Mouse (Mus musculus) neural tube, embryonic 15.5 days (tissue): ENCODE results near the gene Qdpr. TPM values are rescaled to one million over a fixed set of nuclear protein-coding genes. Genes with fewer than 3 reads are reported as not detected.
"Not testable (repeated sequence)": the region's sequence is repeated elsewhere in the genome, so short reads cannot be mapped to it uniquely, and the experiment has no call there.

ENCODE experiments used
- ATAC-seq: fragments of 200-750 bp; cut with Nextera tagmentation; 2 replicates; pipeline ENCODE4 v1.8.0; 2017; ENCODE audit warnings: mild to moderate bottlenecking, moderate TSS enrichment, moderate library complexity; ENCODE audit not compliant: low FRiP score
- H3K27ac ChIP-seq: fragments of 300-500 bp; sonication (generic); replicated peaks from 2 replicates; pipeline ENCODE4 v1.5.1; 2015; ENCODE audit warnings: mild to moderate bottlenecking, inconsistent platforms
- H3K27me3 ChIP-seq: fragments of 300-500 bp; sonication (generic); replicated peaks from 2 replicates; pipeline ENCODE4 v1.6.1; 2015; ENCODE audit warnings: inconsistent platforms
- H3K36me3 ChIP-seq: fragments of 300-500 bp; sonication (generic); 2 replicates; pipeline ENCODE4 v1.6.1; 2015; ENCODE audit warnings: inconsistent platforms
- H3K4me1 ChIP-seq: fragments of 300-500 bp; sonication (generic); 2 replicates; pipeline ENCODE4 v1.6.1; 2015; ENCODE audit warnings: inconsistent platforms
- H3K4me2 ChIP-seq: fragments of 300-500 bp; sonication (generic); 2 replicates; pipeline ENCODE4 v1.6.1; 2015; ENCODE audit warnings: inconsistent platforms, mild to moderate bottlenecking, moderate library complexity
- H3K4me3 ChIP-seq: fragments of 300-500 bp; sonication (generic); replicated peaks from 2 replicates; pipeline ENCODE4 v1.5.1; 2015; ENCODE audit warnings: mild to moderate bottlenecking, inconsistent platforms
- H3K9ac ChIP-seq: fragments of 300-500 bp; sonication (generic); replicated peaks from 2 replicates; pipeline ENCODE4 v1.6.1; 2015; ENCODE audit warnings: mild to moderate bottlenecking, inconsistent platforms
- H3K9me3 ChIP-seq: fragments of 300-500 bp; sonication (generic); replicated peaks from 2 replicates; pipeline ENCODE4 v1.6.1; 2016; ENCODE audit warnings: inconsistent platforms
- WGBS: fragments of 180-500 bp; shearing (Covaris S2); methylation state at CpG from one replicate; pipeline ENCODE4 v1.1.7; 2015; ENCODE audit warnings: mixed read lengths; 5-methylcytosine and 5-hydroxymethylcytosine counted together
- polyA plus RNA-seq: library from polyadenylated mRNA; unstranded; fragments of >200 nt; fragmentation: Nextera tagmentation; extraction: Ambion mirVana; gene quantifications from 2 replicates; pipeline ENCODE4 v1.2.1, GENCODE M21; 2015

The Qdpr gene
- polyA plus RNA-seq, 1 experiment from 2014 or later: 143 TPM

GRCm38 (mm10) chr5:45449206-45449605, 830 bp downstream of the Qdpr start:
- Histone ChIP-seq H3K4me1 (peaks cover 20% of the 10 kb centered on the region), H3K4me2 (peak overlapping the region; percentile 96), H3K4me3 (peak overlapping the region; percentile 77), H3K9ac (peak overlapping the region; percentile 63), H3K9me3 (no peaks in the 10 kb centered on the region), H3K36me3 (no peaks in the 10 kb centered on the region), H3K27me3 (no peaks in the 10 kb centered on the region), H3K27ac (no peak overlapping the region)
- ATAC-seq: no peak
- WGBS: 1% methylated on average over 8 of the region's 8 CpGs

- Histone ChIP-seq H3K4me3 (peak overlapping the region; percentile 77), H3K4me2 (peak overlapping the region; percentile 96), H3K36me3 (no peaks in the 10 kb centered on the region), H3K27ac (no peak overlapping the region), H3K9ac (peak overlapping the region; percentile 63; the same call in 1 of the 2 replicates), H3K4me1 (peaks cover 20% of the 10 kb centered on the region), H3K9me3 (no peaks in the 10 kb centered on the region), H3K27me3 (no peaks in the 10 kb centered on the region)
- no peak for ATAC-seq
- 22% methylated on average over 5 of the region's 5 CpGs for WGBS
Measured at GRCm38 (mm10) chr5:45448676-45449075, 1.4 kb downstream of the Qdpr start.

GRCm38 (mm10) chr5:45444130-45444832, 5.8 kb downstream of the Qdpr start:
- H3K9me3 ChIP-seq: no peaks in the 10 kb centered on the region
- peaks cover 13% of the 10 kb centered on the region for H3K4me1 ChIP-seq
- no peak for ATAC-seq
- H3K27ac ChIP-seq: no peak overlapping the region
- peaks cover 9% of the 10 kb centered on the region for H3K36me3 ChIP-seq
- 84% methylated on average over 8 of the region's 8 CpGs for WGBS
- H3K27me3 ChIP-seq: no peaks in the 10 kb centered on the region
- no peak overlapping the region for H3K4me2 ChIP-seq
- H3K9ac ChIP-seq: no peak overlapping the region
- no peak overlapping the region for H3K4me3 ChIP-seq

- H3K9ac ChIP-seq: no peak overlapping the region
- no peak overlapping the region for H3K27ac ChIP-seq
- no peaks in the 10 kb centered on the region for H3K9me3 ChIP-seq
- no peaks in the 10 kb centered on the region for H3K27me3 ChIP-seq
- H3K4me3 ChIP-seq: no peak overlapping the region
- 77% methylated on average over 3 of the region's 3 CpGs for WGBS
- no peak overlapping the region for H3K4me2 ChIP-seq
- no peaks in the 10 kb centered on the region for H3K4me1 ChIP-seq
- peaks cover 10% of the 10 kb centered on the region for H3K36me3 ChIP-seq
- no peak for ATAC-seq
Measured at GRCm38 (mm10) chr5:45441745-45442144, 8.3 kb downstream of the Qdpr start.

GRCm38 (mm10) chr5:45441124-45441523, 8.9 kb downstream of the Qdpr start:
- no peak overlapping the region for H3K4me3 ChIP-seq
- no peaks in the 10 kb centered on the region for H3K27me3 ChIP-seq
- 98% methylated on average over 3 of the region's 3 CpGs for WGBS
- peaks cover 10% of the 10 kb centered on the region for H3K36me3 ChIP-seq
- no peaks in the 10 kb centered on the region for H3K4me1 ChIP-seq
- H3K4me2 ChIP-seq: no peak overlapping the region
- H3K27ac ChIP-seq: no peak overlapping the region
- no peak overlapping the region for H3K9ac ChIP-seq
- no peak for ATAC-seq
- H3K9me3 ChIP-seq: no peaks in the 10 kb centered on the region

- no peaks in the 10 kb centered on the region for H3K9me3 ChIP-seq
- 90% methylated on average over 8 of the region's 8 CpGs for WGBS
- no peak overlapping the region for H3K4me2 ChIP-seq
- ATAC-seq: no peak
- H3K27me3 ChIP-seq: no peaks in the 10 kb centered on the region
- H3K36me3 ChIP-seq: peaks cover 18% of the 10 kb centered on the region
- no peak overlapping the region for H3K4me3 ChIP-seq
- no peak overlapping the region for H3K9ac ChIP-seq
- H3K4me1 ChIP-seq: no peaks in the 10 kb centered on the region
- no peak overlapping the region for H3K27ac ChIP-seq
Measured at GRCm38 (mm10) chr5:45438301-45438700, 11.7 kb downstream of the Qdpr start.

- H3K4me3 ChIP-seq: no peak overlapping the region
- H3K4me1 ChIP-seq: no peaks in the 10 kb centered on the region
- 73% methylated on average over 4 of the region's 4 CpGs for WGBS
- peaks cover 15% of the 10 kb centered on the region; the same call in 1 of the 2 replicates for H3K36me3 ChIP-seq
- H3K27ac ChIP-seq: no peak overlapping the region
- H3K9ac ChIP-seq: no peak overlapping the region
- H3K9me3 ChIP-seq: no peaks in the 10 kb centered on the region
- H3K4me2 ChIP-seq: no peak overlapping the region
- H3K27me3 ChIP-seq: no peaks in the 10 kb centered on the region
- ATAC-seq: no peak
Measured at GRCm38 (mm10) chr5:45437826-45438225, 12.2 kb downstream of the Qdpr start.

- Histone ChIP-seq H3K36me3 (peaks cover 11% of the 10 kb centered on the region; the same call in 1 of the 2 replicates), H3K9ac (no peak overlapping the region), H3K9me3 (no peaks in the 10 kb centered on the region), H3K4me1 (no peaks in the 10 kb centered on the region), H3K27ac (no peak overlapping the region), H3K27me3 (no peaks in the 10 kb centered on the region), H3K4me3 (no peak overlapping the region), H3K4me2 (no peak overlapping the region)
- WGBS: 93% methylated on average over 14 of the region's 14 CpGs
- no peak for ATAC-seq
Measured at GRCm38 (mm10) chr5:45435967-45436950, 13.8 kb downstream of the Qdpr start.

GRCm38 (mm10) chr5:45427891-45428290, 22.1 kb downstream of the Qdpr start:
- Histone ChIP-seq H3K4me1 (no peaks in the 10 kb centered on the region), H3K27me3 (no peaks in the 10 kb centered on the region), H3K9ac (no peak overlapping the region), H3K27ac (no peak overlapping the region), H3K36me3 (no peaks in the 10 kb centered on the region), H3K4me2 (no peak overlapping the region), H3K9me3 (no peaks in the 10 kb centered on the region), H3K4me3 (no peak overlapping the region)
- whole genome bisulfite sequencing: 95% methylated on average over 7 of the region's 7 CpGs
- no peak for ATAC-seq

- WGBS: 77% methylated on average over 1 of the region's 1 CpGs
- Histone ChIP-seq H3K27me3 (no peaks in the 10 kb centered on the region), H3K4me1 (no peaks in the 10 kb centered on the region), H3K36me3 (no peaks in the 10 kb centered on the region), H3K9ac (no peak overlapping the region), H3K4me2 (no peak overlapping the region), H3K9me3 (no peaks in the 10 kb centered on the region), H3K4me3 (no peak overlapping the region), H3K27ac (no peak overlapping the region)
- no peak for ATAC-seq
Measured at GRCm38 (mm10) chr5:45426416-45427034, 23.5 kb downstream of the Qdpr start.

GRCm38 (mm10) chr5:45425771-45426170, 24.3 kb downstream of the Qdpr start:
- not testable (repeated sequence) for H3K36me3 ChIP-seq, H3K4me1 ChIP-seq, H3K27me3 ChIP-seq, H3K4me2 ChIP-seq, H3K9ac ChIP-seq, ATAC-seq, H3K9me3 ChIP-seq, H3K4me3 ChIP-seq, H3K27ac ChIP-seq
- WGBS: 48% methylated on average over 1 of the region's 1 CpGs
